In genomic region chr11:87086290-87086984, GRCm38 (mm10) we compare ENCODE assay signal across 8 mouse cellular contexts. TPM values are rescaled to one million over a fixed set of nuclear protein-coding genes. Genes with fewer than 3 reads are reported as not detected.
DNase-seq lines count a peak whose midpoint lies in the region; ATAC-seq lines count a peak whose summit lies in the region.

Gene Smg8 (minus strand): TSS chr11:87086774.

- ATAC-seq in inflammation-experienced regulatory T-cells, adult 6 months: peak; percentile 97
- ATAC-seq in megakaryocyte progenitor cell, adult 5-6 weeks (replicated peaks; ENCODE audit: poor library complexity): peak; percentile 100

- intact Hi-C loops in gastrocnemius, postnatal 14 days (cut with DNase I; ENCODE audit: low total_unique reads): no loop called here
- intact Hi-C loops in left cerebral cortex, postnatal 10 days (cut with DNase I): no loop called here

- peak; percentile 74 to 75 for DNase-seq in adrenal gland, adult 18-20 months (ENCODE audit: low spot score in 2 of 2)
- DNase-seq in embryo, embryonic 10.5 days (ENCODE audit: low spot score): peak; percentile 94
- peak; percentile 79 for DNase-seq in gastrocnemius, postnatal 14 days
- DNase-seq in left cerebral cortex, postnatal 10 days (ENCODE audit: extremely low spot score in 1 of 2, low spot score in 2 of 2): peak; percentile 75 to 86
- DNase-seq in right cerebral cortex, postnatal 10 days (ENCODE audit: low spot score in 2 of 2): peak; percentile 88 to 90
- peak; percentile 83 for DNase-seq in urinary bladder, postnatal 14 days (ENCODE audit: low spot score)

RNA-seq across cellular contexts. Expression of gene Smg8, which starts in this region (rescaled TPM):
- 10 to 100 TPM; 15.2 to 23.4 TPM for total RNA-seq in adrenal gland, adult 18-20 months (2021)
- 1 to 10 TPM; 7.9 to 8.2 TPM for total RNA-seq in gastrocnemius, postnatal 14 days (2021)
- polyA plus RNA-seq in inflammation-experienced regulatory T-cells, adult 6 months (2017; shearing (Covaris generic)): 1 to 10 TPM; 5.2 to 6.9 (median 6.0) TPM
- total RNA-seq in left cerebral cortex, postnatal 10 days (2021): 10 to 100 TPM; 15.4 to 15.8 TPM
- 18.8 and 21.2 TPM in 2 replicates for total RNA-seq in megakaryocyte progenitor cell, adult 5-6 weeks (2015)
- 27.1 and 27.9 TPM in 2 replicates for total RNA-seq in megakaryocyte progenitor cell, adult 5-6 weeks (2017)

Comparison
In these comparisons a context has a peak if more than half of its experiments do, and no peak if none do; other contexts are left out.
1. Peak in every context shown above with its lines: DNase-seq and ATAC-seq.